Mouse (Mus musculus): ENCODE results near the gene Rab5a. TPM values are rescaled to one million over a fixed set of nuclear protein-coding genes. Genes with fewer than 3 reads are reported as not detected.
"Not testable (repeated sequence)": the region's sequence is repeated elsewhere in the genome, so short reads cannot be mapped to it uniquely, and the experiment has no call there.

The Rab5a gene
- polyA plus RNA-seq, 1 experiment from 2014 or later, result 64.7 TPM

DNA sequence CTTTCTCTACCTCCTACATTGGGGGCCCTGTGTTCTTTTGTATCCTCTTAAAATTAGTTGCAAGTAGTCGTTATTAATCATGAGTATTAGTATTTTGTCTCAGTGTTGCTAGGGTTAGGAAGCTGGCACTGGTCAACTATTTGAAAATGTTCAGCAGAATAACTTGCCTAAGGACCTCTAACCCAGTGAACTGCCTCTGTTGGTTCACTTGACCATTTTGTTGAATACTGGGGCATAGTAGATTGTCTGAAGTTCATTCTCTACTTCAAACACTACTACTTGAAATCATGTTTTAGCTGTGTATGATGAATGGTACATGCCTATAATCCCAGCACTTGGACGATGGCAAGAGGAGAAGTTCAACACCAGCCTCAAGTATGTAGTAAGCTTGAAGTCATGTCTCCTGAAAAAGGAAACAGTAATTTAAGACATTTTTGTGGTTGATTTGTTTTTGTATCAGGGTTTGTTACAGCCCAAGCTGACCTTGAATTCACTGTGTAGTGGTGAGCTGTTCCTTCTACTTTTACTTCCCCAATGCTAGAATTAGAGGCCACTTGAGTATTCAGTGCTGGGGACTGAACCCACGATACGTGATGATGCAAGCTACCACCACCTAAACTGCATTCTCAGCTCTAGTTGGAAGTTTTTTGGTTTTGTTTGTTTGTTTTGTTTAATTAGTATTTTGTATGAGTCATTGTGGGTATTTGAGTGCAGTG lies 9.4 kb downstream of the Rab5a start:
- no peak overlapping the region for H3K9ac ChIP-seq
- no peaks in the 10 kb centered on the region for H3K9me3 ChIP-seq (replicated peaks)
- no peaks in the 10 kb centered on the region for H3K27me3 ChIP-seq
- no peak for ATAC-seq (replicated peaks; ENCODE audit: insufficient number of reproducible peaks, insufficient read depth, low FRiP score, low read depth)
- no peak overlapping the region for H3K4me2 ChIP-seq
- no peaks in the 10 kb centered on the region for H3K4me1 ChIP-seq (replicated peaks)
- H3K27ac ChIP-seq, result no peak overlapping the region
- WGBS, result 85% methylated on average over 4 of the region's 4 CpGs
- no peak overlapping the region for H3K4me3 ChIP-seq
- H3K36me3 ChIP-seq, result peaks cover 25% of the 10 kb centered on the region

- no peak overlapping the region for H3K9ac ChIP-seq
- no peak overlapping the region for H3K27ac ChIP-seq
- H3K36me3 ChIP-seq, result peaks cover 28% of the 10 kb centered on the region
- H3K4me3 ChIP-seq, result no peak overlapping the region
- no peaks in the 10 kb centered on the region for H3K9me3 ChIP-seq (replicated peaks)
- H3K4me2 ChIP-seq, result no peak overlapping the region
- no peak for ATAC-seq (replicated peaks; ENCODE audit: insufficient number of reproducible peaks, insufficient read depth, low FRiP score, low read depth)
- no peaks in the 10 kb centered on the region for H3K27me3 ChIP-seq
- no peaks in the 10 kb centered on the region for H3K4me1 ChIP-seq (replicated peaks)
- WGBS, result 86% methylated on average over 1 of the region's 1 CpGs
Observed at GRCm38 (mm10) chr17:53489007-53489378, 10.0 kb downstream of the Rab5a start.

- Histone ChIP-seq H3K27me3 (no peaks in the 10 kb centered on the region), H3K4me1 (replicated peaks) (no peaks in the 10 kb centered on the region), H3K4me2 (no peak overlapping the region), H3K36me3 (peaks cover 53% of the 10 kb centered on the region), H3K9me3 (replicated peaks) (no peaks in the 10 kb centered on the region), H3K9ac (no peak overlapping the region), H3K4me3 (no peak overlapping the region), H3K27ac (no peak overlapping the region)
- ATAC-seq (replicated peaks; ENCODE audit: insufficient number of reproducible peaks, insufficient read depth, low FRiP score, low read depth), result no peak
- 96% methylated on average over 2 of the region's 2 CpGs for WGBS
Observed at GRCm38 (mm10) chr17:53502966-53503365, 23.9 kb downstream of the Rab5a start.

GRCm38 (mm10) chr17:53512311-53512951 lies 33.4 kb downstream of the Rab5a start:
- WGBS, result 77% methylated on average over 2 of the region's 2 CpGs

DNA sequence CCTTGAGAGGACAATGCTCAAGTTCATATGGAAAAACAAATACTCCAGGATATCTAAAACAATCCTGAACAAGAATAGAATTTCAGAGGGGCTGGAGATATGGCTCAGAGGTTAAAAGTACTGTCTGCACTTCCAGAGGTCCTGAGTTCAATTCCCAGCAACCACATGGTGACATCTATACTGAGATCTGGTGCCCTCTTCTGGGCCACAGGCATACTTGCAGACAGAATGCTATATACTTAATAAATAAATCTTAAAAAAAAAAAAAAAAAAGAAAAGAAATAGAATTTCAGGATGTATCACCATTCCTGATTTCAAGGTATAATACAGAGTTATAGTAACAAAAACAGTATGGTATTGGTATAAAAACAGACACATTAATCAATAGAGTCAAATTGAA lies 40.3 kb downstream of the Rab5a start:
- Histone ChIP-seq H3K9me3 (replicated peaks) (no peaks in the 10 kb centered on the region), H3K27ac (no peak overlapping the region), H3K4me3 (no peak overlapping the region), H3K9ac (no peak overlapping the region), H3K36me3 (no peaks in the 10 kb centered on the region), H3K4me2 (no peak overlapping the region), H3K4me1 (replicated peaks) (no peaks in the 10 kb centered on the region), H3K27me3 (no peaks in the 10 kb centered on the region)
- ATAC-seq (replicated peaks; ENCODE audit: insufficient number of reproducible peaks, insufficient read depth, low FRiP score, low read depth), result no peak

More at GRCm38 (mm10) chr17:53512311-53512951, 33.4 kb downstream of the Rab5a start:
- no peaks in the 10 kb centered on the region for H3K9me3 ChIP-seq (replicated peaks)
- no peak overlapping the region for H3K4me3 ChIP-seq
- H3K4me2 ChIP-seq, result no peak overlapping the region
- no peak overlapping the region for H3K27ac ChIP-seq
- H3K27me3 ChIP-seq, result no peaks in the 10 kb centered on the region
- ATAC-seq (replicated peaks; ENCODE audit: insufficient number of reproducible peaks, insufficient read depth, low FRiP score, low read depth), result no peak
- H3K9ac ChIP-seq, result no peak overlapping the region
- no peaks in the 10 kb centered on the region for H3K36me3 ChIP-seq
- peaks cover 3% of the 10 kb centered on the region; the same call in 1 of the 2 replicates for H3K4me1 ChIP-seq (replicated peaks)

DNA sequence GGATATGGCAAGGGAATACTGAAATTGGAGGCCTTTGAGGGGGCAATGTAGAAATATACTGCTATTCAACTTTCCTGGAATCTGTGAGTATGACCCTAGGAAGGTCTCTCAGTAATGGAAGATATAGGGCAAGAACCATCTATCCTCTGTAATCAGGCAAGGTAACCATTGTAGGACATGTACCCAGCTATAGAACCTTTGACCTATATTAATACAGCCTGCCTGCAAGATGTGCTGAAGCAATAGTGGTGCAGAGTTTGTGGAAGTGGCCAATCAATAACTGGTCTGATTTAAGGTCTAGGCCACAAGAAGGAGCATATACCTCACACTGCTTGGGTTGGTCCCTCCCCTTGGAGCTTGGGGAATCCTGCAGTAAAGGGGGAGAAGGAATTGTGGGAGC lies 41.5 kb downstream of the Rab5a start:
- Histone ChIP-seq H3K4me3 (no peak overlapping the region), H3K9me3 (replicated peaks) (no peaks in the 10 kb centered on the region), H3K9ac (no peak overlapping the region), H3K27ac (no peak overlapping the region), H3K27me3 (no peaks in the 10 kb centered on the region), H3K4me1 (replicated peaks) (no peaks in the 10 kb centered on the region), H3K36me3 (no peaks in the 10 kb centered on the region), H3K4me2 (no peak overlapping the region)
- no peak for ATAC-seq (replicated peaks; ENCODE audit: insufficient number of reproducible peaks, insufficient read depth, low FRiP score, low read depth)

DNA sequence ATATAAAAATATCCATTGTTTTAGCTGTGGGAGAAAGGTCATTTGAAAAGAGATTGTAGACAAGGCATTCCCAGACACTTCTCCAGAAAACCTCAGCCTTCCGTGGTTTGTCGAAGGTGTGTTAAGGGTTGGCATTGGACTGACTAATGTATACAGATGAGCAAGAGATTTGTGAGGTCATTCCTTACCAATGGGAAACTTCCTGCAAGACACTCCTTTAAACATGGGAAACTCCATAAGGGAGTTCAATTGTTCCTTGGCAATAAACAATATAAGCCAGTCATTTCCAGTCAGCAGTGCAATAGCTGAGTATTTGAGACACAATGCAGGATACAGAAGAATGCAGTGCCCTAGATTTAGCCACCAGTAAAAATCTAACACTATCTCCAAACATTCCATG lies 49.0 kb downstream of the Rab5a start:
- WGBS, result 67% methylated on average over 2 of the region's 2 CpGs

DNA sequence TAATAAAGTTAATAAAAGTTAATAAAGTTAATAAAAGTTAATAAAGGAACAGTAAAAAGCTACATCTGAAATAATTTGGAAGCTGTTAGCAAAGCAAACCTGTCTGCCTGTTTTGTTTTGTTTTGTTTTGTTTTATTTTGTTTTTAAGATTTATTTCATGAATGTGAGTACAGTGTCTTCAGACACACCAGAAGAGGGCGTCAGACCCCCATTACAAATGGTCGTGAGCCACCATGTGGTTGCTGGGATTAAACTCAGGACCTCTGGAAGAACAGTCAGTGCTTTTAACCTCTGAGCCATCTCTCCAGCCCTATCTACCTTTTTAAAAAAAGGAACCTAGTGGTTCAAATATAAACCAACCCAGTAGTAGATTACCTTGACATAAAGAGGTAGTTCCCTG lies 52.1 kb downstream of the Rab5a start:
- Histone ChIP-seq H3K9ac (no peak overlapping the region), H3K27ac (no peak overlapping the region), H3K4me3 (no peak overlapping the region), H3K36me3 (no peaks in the 10 kb centered on the region), H3K4me1 (replicated peaks) (peaks cover 12% of the 10 kb centered on the region; the same call in 1 of the 2 replicates), H3K4me2 (no peak overlapping the region), H3K9me3 (replicated peaks) (no peaks in the 10 kb centered on the region), H3K27me3 (no peaks in the 10 kb centered on the region)
- ATAC-seq (replicated peaks; ENCODE audit: insufficient number of reproducible peaks, insufficient read depth, low FRiP score, low read depth), result no peak
- WGBS, result 53% methylated on average over 2 of the region's 2 CpGs

More for the DNA sequence above, 49.0 kb downstream of the Rab5a start:
- Histone ChIP-seq H3K9me3 (replicated peaks) (no peaks in the 10 kb centered on the region), H3K36me3 (no peaks in the 10 kb centered on the region), H3K4me3 (no peak overlapping the region), H3K4me2 (no peak overlapping the region), H3K4me1 (replicated peaks) (peaks cover 12% of the 10 kb centered on the region; the same call in 1 of the 2 replicates), H3K27ac (0 out of 2 replicates have a peak overlapping the region, but pooled peaks have one; percentile 16), H3K9ac (no peak overlapping the region), H3K27me3 (no peaks in the 10 kb centered on the region)
- ATAC-seq (replicated peaks; ENCODE audit: insufficient number of reproducible peaks, insufficient read depth, low FRiP score, low read depth), result no peak

- Histone ChIP-seq H3K4me1 (replicated peaks) (peaks cover 12% of the 10 kb centered on the region; the same call in 1 of the 2 replicates), H3K36me3 (no peaks in the 10 kb centered on the region), H3K27ac (no peak overlapping the region), H3K27me3 (no peaks in the 10 kb centered on the region), H3K9me3 (replicated peaks) (no peaks in the 10 kb centered on the region), H3K4me3 (no peak overlapping the region), H3K9ac (no peak overlapping the region), H3K4me2 (no peak overlapping the region)
- ATAC-seq (replicated peaks; ENCODE audit: insufficient number of reproducible peaks, insufficient read depth, low FRiP score, low read depth), result no peak
- 28% methylated on average over 2 of the region's 2 CpGs for WGBS
Observed at GRCm38 (mm10) chr17:53532425-53532824, 53.4 kb downstream of the Rab5a start.

DNA sequence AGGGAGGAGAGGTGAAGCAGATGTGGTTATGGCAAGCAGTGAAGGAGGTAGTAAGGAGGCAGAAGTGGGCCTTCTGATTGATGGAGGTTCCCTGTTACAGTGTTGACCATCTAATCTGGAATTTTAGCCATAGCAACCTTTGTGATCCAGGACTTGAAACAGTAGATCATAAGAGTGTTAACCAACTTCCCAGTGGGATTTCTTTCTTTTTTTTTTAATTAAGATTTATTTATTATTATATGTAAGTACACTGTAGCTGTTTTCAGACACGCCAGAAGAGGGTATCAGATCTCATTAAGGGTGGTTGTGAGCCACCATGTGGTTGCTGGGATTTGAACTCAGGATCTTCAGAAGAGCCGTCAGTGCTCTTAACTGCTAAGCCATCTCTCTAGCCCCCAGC lies 60.3 kb downstream of the Rab5a start, which contains the start of gene Pp2d1:
Gene Pp2d1, minus strand, starts transcription at position 101 of the 400 bp plus-strand sequence.
- not testable (repeated sequence) for H3K27me3 ChIP-seq; H3K4me3 ChIP-seq; H3K4me2 ChIP-seq; H3K27ac ChIP-seq; H3K36me3 ChIP-seq; ATAC-seq (replicated peaks; ENCODE audit: insufficient number of reproducible peaks, insufficient read depth, low FRiP score, low read depth); H3K4me1 ChIP-seq (replicated peaks); H3K9me3 ChIP-seq (replicated peaks); H3K9ac ChIP-seq
- WGBS, result 87% methylated on average over 2 of the region's 2 CpGs

- no peak overlapping the region for H3K4me2 ChIP-seq
- H3K9me3 ChIP-seq (replicated peaks), result no peaks in the 10 kb centered on the region
- no peaks in the 10 kb centered on the region for H3K4me1 ChIP-seq (replicated peaks)
- H3K36me3 ChIP-seq, result no peaks in the 10 kb centered on the region
- no peak overlapping the region for H3K9ac ChIP-seq
- WGBS, result 86% methylated on average over 4 of the region's 4 CpGs
- ATAC-seq (replicated peaks; ENCODE audit: insufficient number of reproducible peaks, insufficient read depth, low FRiP score, low read depth), result no peak
- no peaks in the 10 kb centered on the region for H3K27me3 ChIP-seq
- no peak overlapping the region for H3K27ac ChIP-seq
- H3K4me3 ChIP-seq, result no peak overlapping the region
Observed at GRCm38 (mm10) chr17:53542536-53542935, 63.5 kb downstream of the Rab5a start.

All from heart, embryonic 15.5 days (tissue).